In genomic region chr5:137117994-137118393, GRCm38 (mm10) we compare ENCODE assay signal across 39 mouse cellular contexts. TPM values are rescaled to one million over a fixed set of nuclear protein-coding genes. Genes with fewer than 3 reads are reported as not detected.
"Had no signal": no experiment of that assay in that cellular context is flagged by ENCODE, and none has a peak within 500 bp of the region (broad histone marks: within the 10 kb centered on the region; RNA-seq: fewer than 3 reads in every experiment).

No protein-coding gene starts in this region.

RNA-seq across cellular contexts. Expression of gene Muc3, which starts 31.1 kb away (rescaled TPM):
- total RNA-seq: left cerebral cortex, postnatal 10 days; left cerebral cortex, postnatal 14 days; left cerebral cortex, postnatal 25 days; left cerebral cortex, postnatal 36 days; left cerebral cortex, postnatal 4 days; megakaryocyte progenitor cell, adult 5-6 weeks; megakaryocyte, adult 5-6 weeks; megakaryocyte-erythroid progenitor cell, adult 5-6 weeks; midbrain, postnatal 0 days; monocyte, adult 5-6 weeks had no signal
- polyA plus RNA-seq: limb, embryonic 10.5 days; limb, embryonic 11.5 days; limb, embryonic 12.5 days; limb, embryonic 13.5 days; limb, embryonic 14.5 days; limb, embryonic 15.5 days; liver, embryonic 11.5 days; liver, embryonic 12.5 days; liver, embryonic 13.5 days; liver, embryonic 14.5 days; liver, embryonic 15.5 days; liver, embryonic 16.5 days; liver, postnatal 0 days; lung, adult 2 months; lung, embryonic 14.5 days; lung, embryonic 15.5 days; lung, embryonic 16.5 days; lung, postnatal 0 days; macrophage; midbrain, embryonic 10.5 days; midbrain, embryonic 11.5 days; midbrain, embryonic 12.5 days; midbrain, embryonic 13.5 days; midbrain, embryonic 14.5 days; midbrain, embryonic 15.5 days; midbrain, embryonic 16.5 days; midbrain, postnatal 0 days; myocyte; neural tube, embryonic 11.5 days; neural tube, embryonic 12.5 days had no signal

RNA-seq across cellular contexts. Expression of gene Serpine1, which starts 45.9 kb away (rescaled TPM):
- total RNA-seq: megakaryocyte, adult 5-6 weeks; monocyte, adult 5-6 weeks had no signal
- polyA plus RNA-seq: midbrain, embryonic 11.5 days; neural tube, embryonic 11.5 days had no signal
